In the genomic region with DNA sequence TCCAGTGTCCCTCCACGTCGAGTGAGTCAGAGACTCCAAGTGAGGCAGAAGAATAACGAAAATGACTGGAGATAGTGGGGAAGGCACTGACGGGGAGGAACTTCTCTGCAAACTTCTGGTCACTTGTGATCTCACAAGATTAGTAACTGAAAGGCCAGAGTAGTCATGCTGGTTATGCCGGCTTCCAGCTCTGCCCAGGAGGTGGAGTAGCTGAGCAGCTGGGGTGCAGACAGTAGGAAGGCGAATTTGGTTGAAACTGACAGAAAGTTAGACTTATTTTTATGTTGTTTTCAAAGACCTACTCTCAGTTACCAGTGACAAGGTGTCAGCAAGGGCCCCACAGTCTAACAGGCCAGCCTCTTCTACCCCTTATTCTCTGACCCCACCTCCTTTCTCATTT, we compare ENCODE assay signal across 18 mouse cellular contexts.
DNase-seq lines count a peak whose midpoint lies in the region; ATAC-seq and TF ChIP-seq lines count a peak whose summit lies in the region.
"Had no signal": no experiment of that assay in that cellular context is flagged by ENCODE, and none has a peak within 500 bp of the region (broad histone marks: within the 10 kb centered on the region; RNA-seq: fewer than 3 reads in every experiment).

No protein-coding gene starts in this region.

- peak; percentile 1 for DNase-seq in CD4-positive, CD25-positive, alpha-beta regulatory T cell, adult 2 months (ENCODE audit: low read depth, low spot score)
- no peak for DNase-seq in hindbrain, postnatal 0 days (ENCODE audit: low spot score)
- DNase-seq in liver, adult 2 months (ENCODE audit: extremely low read depth, low read depth, low spot score) = peak; percentile 5
- no peak for DNase-seq in liver, postnatal 0 days
- DNase-seq in adrenal gland, postnatal 14 days = peak; percentile 10
- DNase-seq: cerebellum, adult 11-12 months; layer of hippocampus, postnatal 36 days; lung, postnatal 4 days; thymus, postnatal 36 days had no signal

- H3K4me2 ChIP-seq in hindbrain, postnatal 0 days (ENCODE audit: low read depth, low read length) = no peak overlapping the region
- H3K4me2 ChIP-seq in hindbrain, embryonic 13.5 days = no peak overlapping the region
- no peak overlapping the region for H3K4me2 ChIP-seq in liver, postnatal 0 days (ENCODE audit: low read depth, low read length)
- no peak overlapping the region for H3K4me2 ChIP-seq in midbrain, embryonic 15.5 days
- H3K4me2 ChIP-seq: forebrain, embryonic 12.5 days; midbrain, embryonic 11.5 days had no signal

- H3K4me1 ChIP-seq in hindbrain, postnatal 0 days (ENCODE audit: insufficient read depth, low read length) = no peaks in the 10 kb centered on the region
- no peaks in the 10 kb centered on the region for H3K4me1 ChIP-seq in hindbrain, embryonic 13.5 days (replicated peaks)
- no peaks in the 10 kb centered on the region for H3K4me1 ChIP-seq in liver, adult 2 months (ENCODE audit: control insufficient read depth, insufficient read depth, low read length)
- H3K4me1 ChIP-seq in liver, postnatal 0 days (ENCODE audit: insufficient read depth) = no peaks in the 10 kb centered on the region
- no peaks in the 10 kb centered on the region for H3K4me1 ChIP-seq in midbrain, embryonic 15.5 days
- H3K4me1 ChIP-seq: forebrain, embryonic 12.5 days had no signal

- no peak overlapping the region for H3K27ac ChIP-seq in hindbrain, postnatal 0 days
- no peak overlapping the region for H3K27ac ChIP-seq in hindbrain, embryonic 13.5 days
- no peak overlapping the region for H3K27ac ChIP-seq in liver, adult 2 months (replicated peaks; ENCODE audit: insufficient read depth, low read depth, low read length)
- no peak overlapping the region for H3K27ac ChIP-seq in liver, postnatal 0 days (ENCODE audit: low read depth)
- H3K27ac ChIP-seq in midbrain, embryonic 15.5 days = no peak overlapping the region
- H3K27ac ChIP-seq: forebrain, embryonic 12.5 days; liver, embryonic 14.5 days had no signal

- TF ChIP-seq EP300 in liver, postnatal 0 days (IDR thresholded peaks at IDR 0.05; ENCODE audit: low read depth) = no peak

- WGBS in hindbrain, postnatal 0 days = 78% methylated on average over 6 of the region's 6 CpGs
- 69% methylated on average over 6 of the region's 6 CpGs for WGBS in hindbrain, embryonic 13.5 days
- 59% methylated on average over 6 of the region's 6 CpGs for WGBS in liver, adult 2 months
- whole genome bisulfite sequencing in liver, postnatal 0 days (ENCODE audit: insufficient replicate concordance) = 55% methylated on average over 6 of the region's 6 CpGs
- 76% methylated on average over 6 of the region's 6 CpGs for WGBS in midbrain, embryonic 15.5 days

- H3K9ac ChIP-seq in hindbrain, postnatal 0 days (replicated peaks; ENCODE audit: low read length) = no peak overlapping the region
- no peak overlapping the region for H3K9ac ChIP-seq in hindbrain, embryonic 13.5 days
- H3K9ac ChIP-seq in liver, adult 2 months (ENCODE audit: low read depth, low read length) = no peak overlapping the region
- no peak overlapping the region for H3K9ac ChIP-seq in liver, postnatal 0 days (replicated peaks)
- H3K9ac ChIP-seq in midbrain, embryonic 15.5 days = no peak overlapping the region
- H3K9ac ChIP-seq: forebrain, embryonic 12.5 days; liver, embryonic 14.5 days had no signal

- H3K79me2 ChIP-seq in liver, adult 2 months (ENCODE audit: control insufficient read depth, insufficient read depth, low read length) = no peaks in the 10 kb centered on the region

- no peaks in the 10 kb centered on the region for H3K9me3 ChIP-seq in hindbrain, postnatal 0 days (ENCODE audit: low read length)
- no peaks in the 10 kb centered on the region for H3K9me3 ChIP-seq in hindbrain, embryonic 13.5 days
- no peaks in the 10 kb centered on the region for H3K9me3 ChIP-seq in liver, postnatal 0 days (ENCODE audit: low read length)
- no peaks in the 10 kb centered on the region for H3K9me3 ChIP-seq in midbrain, embryonic 15.5 days
- H3K9me3 ChIP-seq: forebrain, embryonic 12.5 days; G1E had no signal

- H3K4me3 ChIP-seq in hindbrain, postnatal 0 days (ENCODE audit: low read length) = no peak overlapping the region
- no peak overlapping the region for H3K4me3 ChIP-seq in hindbrain, embryonic 13.5 days
- no peak overlapping the region for H3K4me3 ChIP-seq in liver, adult 2 months (ENCODE audit: insufficient read depth, low read depth, low read length)
- no peak overlapping the region for H3K4me3 ChIP-seq in liver, postnatal 0 days (ENCODE audit: low read depth, low read length)
- H3K4me3 ChIP-seq in midbrain, embryonic 15.5 days = no peak overlapping the region
- H3K4me3 ChIP-seq: forebrain, embryonic 12.5 days; myocyte had no signal

- H3K27me3 ChIP-seq in hindbrain, postnatal 0 days (ENCODE audit: insufficient read depth, low read length) = no peaks in the 10 kb centered on the region
- H3K27me3 ChIP-seq in hindbrain, embryonic 13.5 days = no peaks in the 10 kb centered on the region
- no peaks in the 10 kb centered on the region for H3K27me3 ChIP-seq in liver, adult 2 months (ENCODE audit: control insufficient read depth, insufficient read depth, low read length)
- H3K27me3 ChIP-seq in liver, postnatal 0 days (ENCODE audit: insufficient read depth, low read length) = no peaks in the 10 kb centered on the region
- no peaks in the 10 kb centered on the region for H3K27me3 ChIP-seq in midbrain, embryonic 15.5 days (replicated peaks)
- H3K27me3 ChIP-seq: forebrain, embryonic 12.5 days had no signal

- peak; percentile 9; the same call in 1 of the 2 replicates for TF ChIP-seq CTCF in hindbrain, postnatal 0 days (IDR thresholded peaks at IDR 0.05; ENCODE audit: low read depth)
- peak; percentile 72 for TF ChIP-seq CTCF in liver, adult 2 months (IDR thresholded peaks at IDR 0.05; ENCODE audit: low read depth, low read length)
- no peak for TF ChIP-seq CTCF in liver, postnatal 0 days (IDR thresholded peaks at IDR 0.05; ENCODE audit: low read depth)

- no peaks in the 10 kb centered on the region for H3K36me3 ChIP-seq in hindbrain, postnatal 0 days (ENCODE audit: insufficient read depth, low read length)
- no peaks in the 10 kb centered on the region for H3K36me3 ChIP-seq in hindbrain, embryonic 13.5 days
- no peaks in the 10 kb centered on the region for H3K36me3 ChIP-seq in liver, adult 2 months (ENCODE audit: control insufficient read depth, insufficient read depth, low read length)
- H3K36me3 ChIP-seq in liver, postnatal 0 days (replicated peaks; ENCODE audit: insufficient read depth, low read length) = no peaks in the 10 kb centered on the region
- no peaks in the 10 kb centered on the region for H3K36me3 ChIP-seq in midbrain, embryonic 15.5 days (replicated peaks)
- H3K36me3 ChIP-seq: forebrain, embryonic 12.5 days; G1E had no signal

- TF ChIP-seq POLR2A in liver, adult 2 months (IDR thresholded peaks at IDR 0.05; ENCODE audit: extremely low read depth, insufficient read depth, low read length) = no peak

- no peak for ATAC-seq in CD4-positive, CD25-positive, alpha-beta regulatory T cell, adult 4 months
- ATAC-seq in hindbrain, postnatal 0 days = no peak
- no peak for ATAC-seq in hindbrain, embryonic 13.5 days (ENCODE audit: low FRiP score)
- no peak for ATAC-seq in liver, postnatal 0 days
- no peak for ATAC-seq in midbrain, embryonic 15.5 days (replicated peaks)
- ATAC-seq: hindbrain, embryonic 16.5 days had no signal

Comparison
In these comparisons a context has a peak if more than half of its experiments do, and no peak if none do; other contexts are left out.
1. DNase-seq: peak in CD4-positive, CD25-positive, alpha-beta regulatory T cell, adult 2 months (single experiment), liver, adult 2 months (single experiment) and adrenal gland, postnatal 14 days (single experiment); none in hindbrain, postnatal 0 days (single experiment) and liver, postnatal 0 days (single experiment).